Mouse (Mus musculus) heart, adult 2 months (tissue): Measurements from ENCODE around the gene Ctf2. TPM values are rescaled to one million over a fixed set of nuclear protein-coding genes. Genes with fewer than 3 reads are reported as not detected.

Experiments
- DNase-seq, 2 experiments: peaks; one replicate each; pipeline ENCODE4 v3.0.0; 2021
- H3K27ac ChIP-seq: fragments of 200-600 bp; 2 replicates; pipeline ENCODE4 v1.8.1; 2022
- H3K27me3 ChIP-seq: fragments of 200-500 bp; 2 replicates; pipeline ENCODE4 v1.6.1; 2012; ENCODE audit warnings: mild to moderate bottlenecking, low read length, inconsistent platforms, mixed read lengths; ENCODE audit not compliant: control insufficient read depth, insufficient read depth
- H3K36me3 ChIP-seq: fragments of 200-500 bp; 2 replicates; pipeline ENCODE4 v1.6.1; 2012; ENCODE audit warnings: low read length, inconsistent platforms; ENCODE audit not compliant: control insufficient read depth, insufficient read depth
- H3K4me1 ChIP-seq: fragments of 200-500 bp; 2 replicates; pipeline ENCODE4 v1.6.1; 2011; ENCODE audit warnings: low read length; ENCODE audit not compliant: control insufficient read depth, insufficient read depth
- H3K4me3 ChIP-seq: fragments of 200-600 bp; 2 replicates; pipeline ENCODE4 v1.8.1; 2022
- H3K79me2 ChIP-seq: fragments of 200-500 bp; replicated peaks from 2 replicates; pipeline ENCODE4 v1.6.1; 2012; ENCODE audit warnings: mild to moderate bottlenecking, inconsistent platforms, low read length, moderate library complexity, mixed read lengths; ENCODE audit not compliant: control insufficient read depth, insufficient read depth
- H3K9ac ChIP-seq: fragments of 200-500 bp; 2 replicates; pipeline ENCODE4 v1.6.1; 2012; ENCODE audit warnings: low read depth, mild to moderate bottlenecking, control low read depth, inconsistent platforms, low read length, mixed read lengths
- CTCF ChIP-seq: fragments of 200-600 bp; IDR thresholded peaks from 2 replicates; pipeline ENCODE4 v1.8.1; 2022; ENCODE audit warnings: antibody characterized with exemption, mild to moderate bottlenecking, moderate library complexity
- EP300 ChIP-seq: fragments of 200-500 bp; IDR thresholded peaks from 2 replicates; pipeline ENCODE4 v1.6.1; 2011; ENCODE audit warnings: low read depth, low read length, control low read depth; ENCODE audit not compliant: insufficient read depth
- POLR2A ChIP-seq: fragments of 200-500 bp; IDR thresholded peaks from 2 replicates; pipeline ENCODE4 v1.6.1; 2011; ENCODE audit warnings: mild to moderate bottlenecking, low read depth, low read length, control low read depth; ENCODE audit not compliant: insufficient read depth
- WGBS: fragments of 180-500 bp; shearing (Covaris S2); methylation state at CpG from one replicate; pipeline ENCODE4 v1.1.7; 2018; 5-methylcytosine and 5-hydroxymethylcytosine counted together
- intact Hi-C: fragments of 180-260 bp; cut with DNase I; formaldehyde crosslinking; loops from one replicate; pipeline ENCODE4 v1.15.1; 2025
- polyA plus RNA-seq: library from polyadenylated mRNA; depleted of rRNA; stranded (reverse); fragments of >200 nt; gene quantifications from 2 replicates; pipeline ENCODE4 v1.2.3, GENCODE M21; 2012
- total RNA-seq, 2 experiments: library from RNA; stranded (reverse); gene quantifications; 2 replicates each; pipeline ENCODE4 v1.2.3; 2021

Gene Ctf2
- total and polyA plus RNA-seq, 3 experiments: not detected

GRCm38 (mm10) chr7:127773664-127774384 lies 41.9 kb upstream of the Ctf2 start:
- Histone ChIP-seq H3K9ac (no peak overlapping the region), H3K4me3 (no peak overlapping the region), H3K27me3 (no peaks in the 10 kb centered on the region), H3K27ac (no peak overlapping the region), H3K36me3 (peaks cover 2% of the 10 kb centered on the region), H3K4me1 (peaks cover 4% of the 10 kb centered on the region; the same call in 1 of the 2 replicates), H3K79me2 (0 out of 2 replicates have a peak, but pooled peaks cover 2% of the 10 kb centered on the region)
- TF ChIP-seq EP300: no peak
- peak; percentile 81 for TF ChIP-seq CTCF
- peak; percentile 53 to 64 for DNase-seq
- intact Hi-C loops: no loop called here
- WGBS: 41% methylated on average over 9 of the region's 9 CpGs

GRCm38 (mm10) chr7:127772557-127772956 lies 40.6 kb upstream of the Ctf2 start:
- no peak overlapping the region for H3K9ac ChIP-seq
- no peak overlapping the region for H3K4me3 ChIP-seq
- no peaks in the 10 kb centered on the region for H3K36me3 ChIP-seq
- intact Hi-C loops: no loop called here
- peaks cover 4% of the 10 kb centered on the region; the same call in 1 of the 2 replicates for H3K4me1 ChIP-seq
- 88% methylated on average over 1 of the region's 1 CpGs for WGBS
- TF ChIP-seq POLR2A (no peak), CTCF (no peak), EP300 (no peak)
- no peak for DNase-seq
- H3K27ac ChIP-seq: no peak overlapping the region
- H3K27me3 ChIP-seq: no peaks in the 10 kb centered on the region
- H3K79me2 ChIP-seq: no peaks in the 10 kb centered on the region

GRCm38 (mm10) chr7:127772080-127772479 lies 40.1 kb upstream of the Ctf2 start:
- intact Hi-C loops: no loop called here

GRCm38 (mm10) chr7:127771262-127771661 lies 39.3 kb upstream of the Ctf2 start:
- Histone ChIP-seq H3K27ac (no peak overlapping the region), H3K79me2 (no peaks in the 10 kb centered on the region), H3K36me3 (no peaks in the 10 kb centered on the region), H3K4me3 (no peak overlapping the region), H3K4me1 (peaks cover 4% of the 10 kb centered on the region; the same call in 1 of the 2 replicates), H3K27me3 (no peaks in the 10 kb centered on the region), H3K9ac (no peak overlapping the region)
- DNase-seq: no peak
- WGBS: 69% methylated on average over 5 of the region's 5 CpGs
- TF ChIP-seq POLR2A (no peak), CTCF (no peak), EP300 (no peak)
- intact Hi-C loops: no loop called here

More at GRCm38 (mm10) chr7:127772080-127772479, 40.1 kb upstream of the Ctf2 start:
- H3K27me3 ChIP-seq: no peaks in the 10 kb centered on the region
- no peak for DNase-seq
- peaks cover 4% of the 10 kb centered on the region; the same call in 1 of the 2 replicates for H3K4me1 ChIP-seq
- H3K4me3 ChIP-seq: no peak overlapping the region
- H3K36me3 ChIP-seq: no peaks in the 10 kb centered on the region
- no peak overlapping the region for H3K9ac ChIP-seq
- H3K79me2 ChIP-seq: no peaks in the 10 kb centered on the region
- no peak overlapping the region for H3K27ac ChIP-seq
- WGBS: 47% methylated on average over 3 of the region's 3 CpGs
- no peak for TF ChIP-seq CTCF

GRCm38 (mm10) chr7:127770039-127770905 lies 38.3 kb upstream of the Ctf2 start:
- no peaks in the 10 kb centered on the region for H3K36me3 ChIP-seq
- H3K27ac ChIP-seq: peak overlapping the region; percentile 93
- H3K79me2 ChIP-seq: no peaks in the 10 kb centered on the region
- TF ChIP-seq CTCF (no peak), POLR2A (no peak), EP300 (0 out of 2 replicates have a peak, but pooled peaks have one; percentile 11)
- no peaks in the 10 kb centered on the region for H3K27me3 ChIP-seq
- H3K4me3 ChIP-seq: peak overlapping the region; percentile 93
- H3K9ac ChIP-seq: peak overlapping the region; percentile 99
- intact Hi-C loops: no loop called here
- peaks cover 4% of the 10 kb centered on the region; the same call in 1 of the 2 replicates for H3K4me1 ChIP-seq
- WGBS: 3% methylated on average over 27 of the region's 27 CpGs
- DNase-seq: peak; percentile 28 to 40

- Histone ChIP-seq H3K4me1 (peaks cover 4% of the 10 kb centered on the region; the same call in 1 of the 2 replicates), H3K79me2 (no peaks in the 10 kb centered on the region), H3K4me3 (peak within 1 kb of the TSS; percentile 93), H3K27me3 (no peaks in the 10 kb centered on the region), H3K9ac (peak within 1 kb of the TSS; percentile 99), H3K36me3 (no peaks in the 10 kb centered on the region), H3K27ac (peak within 1 kb of the TSS; percentile 93)
- TF ChIP-seq CTCF (no peak), POLR2A (peak; percentile 98)
- intact Hi-C loops: loop anchor here (5.0 to 10.0 kb wide), 2 partner anchors 182 to 255 kb away; partner anchors contain the start of genes Ccdc189, Gm42715, Rnf40 and Srcap
- peak; percentile 93 to 94 for DNase-seq
- WGBS: under 1% methylated on average over 24 of the region's 24 CpGs
These were observed 37.7 kb upstream of the Ctf2 start, which contains the start of gene Orai3 for GRCm38 (mm10) chr7:127769651-127770038. Orai3 (plus strand) TSS chr7:127769815.
